Mouse (Mus musculus) lung, postnatal 0 days (tissue): ENCODE measurements around the gene Alk.

Experiments
- CTCF ChIP-seq: IDR thresholded peaks from 2 replicates; pipeline ENCODE4 v1.5.1; 2016; ENCODE audit warnings: antibody characterized with exemption, mild to moderate bottlenecking
- EP300 ChIP-seq: IDR thresholded peaks from 2 replicates; pipeline ENCODE4 v1.6.1; 2016; ENCODE audit warnings: antibody characterized with exemption, mild to moderate bottlenecking, control low read depth

GRCm38 (mm10) chr17:72587671-72588070, 16.8 kb downstream of the Alk start:
- TF ChIP-seq CTCF = no peak
- no peak for TF ChIP-seq EP300
